Mouse (Mus musculus): ENCODE results near the gene Ube2d1. TPM values are rescaled to one million over a fixed set of nuclear protein-coding genes. Genes with fewer than 3 reads are reported as not detected.
A peak's percentile ranks its signal among the peaks of the same experiment; 100 is the strongest.

Ube2d1 gene
- total and polyA plus RNA-seq, 3 experiments = 2.9 to 16.5 TPM; not detected in 1

DNA sequence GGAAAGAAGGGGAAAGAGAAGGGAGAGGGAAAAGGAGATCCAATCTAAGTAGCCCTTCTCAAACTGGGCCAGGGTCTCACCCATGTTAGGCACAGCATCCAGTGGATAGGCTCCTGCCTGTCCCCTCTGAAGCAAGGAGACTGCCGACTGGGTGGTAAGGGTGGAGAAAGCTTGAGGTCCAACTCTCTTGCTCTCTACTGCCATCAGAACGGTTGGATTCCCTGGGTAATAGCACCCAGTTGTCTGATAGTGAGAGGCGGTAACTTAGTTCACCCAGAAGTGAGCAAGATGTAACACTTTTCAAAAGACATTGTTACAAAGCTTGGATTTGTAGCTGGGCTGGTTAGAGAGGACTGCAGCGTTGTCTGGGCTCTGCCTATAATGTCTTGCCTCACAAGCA, 8.2 kb upstream of the Ube2d1 start:
- no peak overlapping the region for H3K27ac ChIP-seq (ENCODE audit: control insufficient read depth, low read depth, low read length)
- H3K4me3 ChIP-seq (ENCODE audit: control insufficient read depth in 1 of 2, insufficient read depth in 1 of 2, low read depth in 2 of 2, low read length in 2 of 2) = no peak overlapping the region
- no peaks in the 10 kb centered on the region for H3K9me3 ChIP-seq (replicated peaks; ENCODE audit: insufficient read depth, low read length)
- TF ChIP-seq ETS1 (IDR thresholded peaks at IDR 0.05; ENCODE audit: low read depth, low read length) (no peak), USF2 (IDR thresholded peaks at IDR 0.05; ENCODE audit: borderline replicate concordance in 1 of 2, insufficient read depth in 1 of 2, low read depth in 1 of 2, low read length in 2 of 2) (no peak), CTCF (IDR thresholded peaks at IDR 0.05 in 2 of 3, conservative IDR thresholded peaks at IDR 0.05 in 1 of 3; ENCODE audit: control insufficient read depth in 1 of 3, insufficient read depth in 1 of 3, low read depth in 2 of 3, low read length in 3 of 3, poor library complexity in 1 of 3, severe bottlenecking in 1 of 3) (peak in 2 of 3 experiments; percentile 16 to 34; a peak in 2 of 6 replicates), TCF12 (IDR thresholded peaks at IDR 0.05; ENCODE audit: low read depth, low read length) (no peak)
- peaks cover 0 to 3% of the 10 kb centered on the region in 2 experiments; a peak in 2 of 4 replicates for H3K4me1 ChIP-seq (ENCODE audit: control insufficient read depth in 1 of 2, insufficient read depth in 2 of 2, low read length in 2 of 2)
- DNase-seq (ENCODE audit: low read depth, low spot score) = peak; percentile 37
- peaks cover 0 to 1% of the 10 kb centered on the region in 2 experiments; a peak in 1 of 4 replicates for H3K27me3 ChIP-seq (ENCODE audit: control insufficient read depth in 1 of 2, insufficient read depth in 2 of 2, low read length in 2 of 2)
- H3K79me2 ChIP-seq (ENCODE audit: control insufficient read depth, insufficient read depth, low read length, poor library complexity) = no peaks in the 10 kb centered on the region
- H3K9ac ChIP-seq (ENCODE audit: control insufficient read depth, low read depth, low read length, poor library complexity, severe bottlenecking) = no peak overlapping the region
- no peaks in the 10 kb centered on the region for H3K36me3 ChIP-seq (ENCODE audit: control insufficient read depth in 1 of 2, insufficient read depth in 2 of 2, low read length in 2 of 2)

- peaks cover 0 to 7% of the 10 kb centered on the region in 2 experiments; a peak in 2 of 4 replicates for H3K4me1 ChIP-seq (ENCODE audit: control insufficient read depth in 1 of 2, insufficient read depth in 2 of 2, low read length in 2 of 2)
- peaks cover 0 to 1% of the 10 kb centered on the region in 2 experiments; a peak in 1 of 4 replicates for H3K27me3 ChIP-seq (ENCODE audit: control insufficient read depth in 1 of 2, insufficient read depth in 2 of 2, low read length in 2 of 2)
- H3K9me3 ChIP-seq (replicated peaks; ENCODE audit: insufficient read depth, low read length) = no peaks in the 10 kb centered on the region
- no peaks in the 10 kb centered on the region for H3K36me3 ChIP-seq (ENCODE audit: control insufficient read depth in 1 of 2, insufficient read depth in 2 of 2, low read length in 2 of 2)
- no peak overlapping the region for H3K9ac ChIP-seq (ENCODE audit: control insufficient read depth, low read depth, low read length, poor library complexity, severe bottlenecking)
- H3K4me3 ChIP-seq (ENCODE audit: control insufficient read depth in 1 of 2, insufficient read depth in 1 of 2, low read depth in 2 of 2, low read length in 2 of 2) = no peak overlapping the region
- no peaks in the 10 kb centered on the region for H3K79me2 ChIP-seq (ENCODE audit: control insufficient read depth, insufficient read depth, low read length, poor library complexity)
- H3K27ac ChIP-seq (ENCODE audit: control insufficient read depth, low read depth, low read length) = no peak overlapping the region
- no peak for DNase-seq (ENCODE audit: low read depth, low spot score)
- no peak for TF ChIP-seq SMC3 (IDR thresholded peaks at IDR 0.05; ENCODE audit: low read depth, low read length)
- TF ChIP-seq CTCF (IDR thresholded peaks at IDR 0.05 in 2 of 3, conservative IDR thresholded peaks at IDR 0.05 in 1 of 3; ENCODE audit: control insufficient read depth in 1 of 3, insufficient read depth in 1 of 3, low read depth in 2 of 3, low read length in 3 of 3, poor library complexity in 1 of 3, severe bottlenecking in 1 of 3) = no peak
- TF ChIP-seq MYB (IDR thresholded peaks at IDR 0.05; ENCODE audit: low read depth, low read length) = no peak
- no peak for TF ChIP-seq POLR2A (IDR thresholded peaks at IDR 0.05; ENCODE audit: control insufficient read depth in 1 of 2, insufficient read depth in 1 of 2, low read depth in 1 of 2, low read length in 2 of 2, poor library complexity in 1 of 2)
- TF ChIP-seq GABPA (IDR thresholded peaks at IDR 0.05; ENCODE audit: low read depth, low read length) = no peak
- TF ChIP-seq CHD2 (IDR thresholded peaks at IDR 0.05; ENCODE audit: low read length) = no peak
- no peak for TF ChIP-seq NELFE (IDR thresholded peaks at IDR 0.05; ENCODE audit: low read depth, low read length)
- no peak for TF ChIP-seq E2F4 (IDR thresholded peaks at IDR 0.05; ENCODE audit: borderline replicate concordance, low read depth, low read length)
- no peak for TF ChIP-seq RAD21 (IDR thresholded peaks at IDR 0.05; ENCODE audit: low read depth, low read length)
- TF ChIP-seq HCFC1 (IDR thresholded peaks at IDR 0.05; ENCODE audit: low read depth, low read length) = no peak
- no peak for TF ChIP-seq TBP (IDR thresholded peaks at IDR 0.05; ENCODE audit: low read depth, low read length)
- TF ChIP-seq EP300 (IDR thresholded peaks at IDR 0.05; ENCODE audit: low read depth in 1 of 2, low read length in 2 of 2) = no peak
- TF ChIP-seq USF1 (IDR thresholded peaks at IDR 0.05; ENCODE audit: low read depth, low read length) = no peak
- no peak for TF ChIP-seq MEF2A (IDR thresholded peaks at IDR 0.05; ENCODE audit: extremely low read depth, insufficient replicate concordance, low read depth, low read length, poor library complexity, severe bottlenecking)
- TF ChIP-seq ZKSCAN1 (IDR thresholded peaks at IDR 0.05; ENCODE audit: low read depth, low read length) = no peak
- no peak for TF ChIP-seq ZMIZ1 (IDR thresholded peaks at IDR 0.05; ENCODE audit: low read depth, low read length)
- TF ChIP-seq CHD1 (IDR thresholded peaks at IDR 0.05; ENCODE audit: low read depth, low read length) = no peak
- no peak for TF ChIP-seq POLR2AphosphoS2 (IDR thresholded peaks at IDR 0.05; ENCODE audit: low read length)
- TF ChIP-seq JUND (IDR thresholded peaks at IDR 0.05; ENCODE audit: low read depth, low read length) = no peak
These were observed 7.2 kb upstream of the Ube2d1 start for GRCm38 (mm10) chr10:71292254-71292653.

Data from MEL (cell line).